26 mouse cellular contexts compared by ENCODE assay signal in the genomic region with DNA sequence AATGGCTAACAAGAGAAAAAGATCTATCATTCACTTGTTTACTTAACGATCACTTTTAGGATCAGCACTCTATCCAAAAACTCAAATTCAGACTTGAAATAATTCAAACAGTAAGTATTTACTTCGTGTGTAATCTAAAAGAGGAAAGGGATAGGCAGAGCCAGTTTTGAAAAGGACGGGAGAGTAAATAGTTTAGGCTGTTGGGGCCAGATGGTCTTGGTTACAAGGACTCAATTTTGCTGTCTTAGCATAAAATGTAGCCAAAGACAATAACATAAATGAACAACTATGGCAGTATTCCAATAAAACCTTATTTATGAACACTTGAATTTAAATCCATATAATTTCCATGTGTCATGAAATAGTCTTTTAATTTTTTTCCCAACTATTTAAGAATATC. TPM values are rescaled to one million over a fixed set of nuclear protein-coding genes. Genes with fewer than 3 reads are reported as not detected.
"Had no signal": no experiment of that assay in that cellular context is flagged by ENCODE, and none has a peak within 500 bp of the region (broad histone marks: within the 10 kb centered on the region; RNA-seq: fewer than 3 reads in every experiment).

No protein-coding gene starts in this region.

- H3K4me3 ChIP-seq: gastrocnemius, adult 2 months; heart, embryonic 13.5 days; heart, embryonic 15.5 days; hindbrain, embryonic 10.5 days; hindbrain, embryonic 12.5 days; intestine, embryonic 15.5 days; limb, embryonic 12.5 days; limb, embryonic 15.5 days; liver, embryonic 12.5 days had no signal

- ATAC-seq: hindbrain, embryonic 16.5 days; inflammation-experienced regulatory T-cells, adult 6 months; intestine, embryonic 15.5 days; intestine, postnatal 0 days had no signal

- DNase-seq: gastrocnemius, adult 2 months; gastrocnemius, postnatal 10 days; gastrocnemius, postnatal 25 days; heart, postnatal 14 days; heart, postnatal 36 days; kidney, adult 18-20 months; kidney, adult 8-10 months; kidney, postnatal 25 days; kidney, postnatal 4 days; layer of hippocampus, adult 9-11 months; layer of hippocampus, postnatal 36 days; left cerebral cortex, postnatal 4 days had no signal

- H3K27me3 ChIP-seq: heart, embryonic 13.5 days; heart, embryonic 15.5 days; hindbrain, embryonic 12.5 days; intestine, embryonic 15.5 days; limb, embryonic 12.5 days; limb, embryonic 15.5 days; liver, embryonic 12.5 days had no signal

- H3K36me3 ChIP-seq: heart, embryonic 13.5 days; heart, embryonic 15.5 days; hindbrain, embryonic 10.5 days; hindbrain, embryonic 12.5 days; intestine, embryonic 15.5 days; limb, embryonic 12.5 days; limb, embryonic 15.5 days; liver, embryonic 12.5 days had no signal

- H3K27ac ChIP-seq: heart, embryonic 13.5 days; heart, embryonic 15.5 days; hindbrain, embryonic 10.5 days; hindbrain, embryonic 12.5 days; hindbrain, embryonic 14.5 days; intestine, embryonic 15.5 days; limb, embryonic 12.5 days; limb, embryonic 15.5 days; liver, embryonic 12.5 days; liver, embryonic 14.5 days had no signal

- H3K9me3 ChIP-seq: heart, embryonic 13.5 days; heart, embryonic 15.5 days; hindbrain, embryonic 10.5 days; hindbrain, embryonic 12.5 days; intestine, embryonic 15.5 days; limb, embryonic 12.5 days; limb, embryonic 15.5 days; liver, embryonic 12.5 days had no signal

- H3K4me2 ChIP-seq: heart, embryonic 11.5 days; heart, embryonic 13.5 days; heart, embryonic 15.5 days; hindbrain, embryonic 12.5 days; hindbrain, embryonic 14.5 days; intestine, embryonic 15.5 days; limb, embryonic 12.5 days; limb, embryonic 15.5 days; liver, embryonic 12.5 days had no signal

- H3K9ac ChIP-seq: heart, embryonic 13.5 days; heart, embryonic 15.5 days; hindbrain, embryonic 12.5 days; hindbrain, embryonic 14.5 days; intestine, embryonic 15.5 days; limb, embryonic 12.5 days; limb, embryonic 15.5 days; liver, embryonic 12.5 days; liver, embryonic 14.5 days had no signal

RNA-seq across cellular contexts. Expression of a gene that starts 57.7 kb away (rescaled TPM):
- polyA plus RNA-seq: inflammation-experienced regulatory T-cells, adult 6 months had no signal
